Mouse (Mus musculus) cortical plate, adult 2 months (tissue): ENCODE results near the gene Dnah7c.
"Not testable (repeated sequence)": the region's sequence is repeated elsewhere in the genome, so short reads cannot be mapped to it uniquely, and the experiment has no call there.

Experiments used
- CTCF ChIP-seq: fragments of 200-500 bp; IDR thresholded peaks from 2 replicates; pipeline ENCODE4 v1.5.1; 2011; ENCODE audit warnings: mild to moderate bottlenecking, control low read depth, low read length; ENCODE audit not compliant: insufficient read depth; ENCODE audit errors: extremely low read depth
- POLR2A ChIP-seq: fragments of 200-500 bp; IDR thresholded peaks from 2 replicates; pipeline ENCODE4 v1.6.1; 2011; ENCODE audit warnings: mild to moderate bottlenecking, low read length, control low read depth; ENCODE audit not compliant: insufficient read depth; ENCODE audit errors: extremely low read depth

GRCm38 (mm10) chr1:46808630-46809029 is 383.2 kb downstream of the Dnah7c start:
- not testable (repeated sequence) for TF ChIP-seq POLR2A, CTCF
